Mouse (Mus musculus) stomach, postnatal 0 days (tissue): ENCODE measurements around the gene Pepd. TPM values are rescaled to one million over a fixed set of nuclear protein-coding genes. Genes with fewer than 3 reads are reported as not detected.

Experiments
- ATAC-seq: fragments of 200-750 bp; cut with Nextera tagmentation; 2 replicates; pipeline ENCODE4 v1.8.0; 2017; ENCODE audit not compliant: low FRiP score, low TSS enrichment
- DNase-seq: peaks from one replicate; pipeline ENCODE4 v3.0.0-alpha.2; 2016; ENCODE audit warnings: low spot score
- H3K27ac ChIP-seq: fragments of 300-500 bp; sonication (generic); replicated peaks from 2 replicates; pipeline ENCODE4 v1.5.1; 2014; ENCODE audit warnings: mild to moderate bottlenecking, control low read depth
- H3K27me3 ChIP-seq: fragments of 300-500 bp; sonication (generic); 2 replicates; pipeline ENCODE4 v1.6.1; 2014; ENCODE audit warnings: low read length; ENCODE audit not compliant: control insufficient read depth, insufficient read depth
- H3K36me3 ChIP-seq: fragments of 300-500 bp; sonication (generic); 2 replicates; pipeline ENCODE4 v1.6.1; 2014; ENCODE audit warnings: low read length, mixed read lengths; ENCODE audit not compliant: control insufficient read depth, insufficient read depth
- H3K4me1 ChIP-seq: fragments of 300-500 bp; sonication (generic); replicated peaks from 2 replicates; pipeline ENCODE4 v1.6.1; 2014; ENCODE audit warnings: antibody characterized with exemption; ENCODE audit not compliant: control insufficient read depth, insufficient read depth
- H3K4me2 ChIP-seq: fragments of 300-500 bp; sonication (generic); replicated peaks from 2 replicates; pipeline ENCODE4 v1.6.1; 2014; ENCODE audit warnings: low read depth, mild to moderate bottlenecking, control low read depth, moderate library complexity
- H3K4me3 ChIP-seq: fragments of 300-500 bp; sonication (generic); 2 replicates; pipeline ENCODE4 v1.5.1; 2014; ENCODE audit warnings: low read depth, low read length, control low read depth
- H3K9ac ChIP-seq: fragments of 300-500 bp; sonication (generic); 2 replicates; pipeline ENCODE4 v1.6.1; 2014; ENCODE audit warnings: mild to moderate bottlenecking, low read length, control low read depth, mixed read lengths
- H3K9me3 ChIP-seq: fragments of 300-500 bp; sonication (generic); 2 replicates; pipeline ENCODE4 v1.6.1; 2016; ENCODE audit warnings: low read length; ENCODE audit not compliant: control insufficient read depth
- CTCF ChIP-seq: IDR thresholded peaks from 2 replicates; pipeline ENCODE4 v1.5.1; 2016; ENCODE audit warnings: antibody characterized with exemption, low read depth, mild to moderate bottlenecking, moderate library complexity
- EP300 ChIP-seq: optimal IDR thresholded peaks from 2 replicates; pipeline ENCODE3; 2016; ENCODE audit warnings: antibody characterized with exemption
- WGBS: fragments of 180-500 bp; shearing (Covaris S2); extraction: QIAGEN DNeasy Blood & Tissue Kit; methylation state at CpG from one replicate; pipeline ENCODE4 v1.1.7; 2014; 5-methylcytosine and 5-hydroxymethylcytosine counted together
- polyA plus RNA-seq: library from polyadenylated mRNA; unstranded; fragments of >200 nt; fragmentation: Nextera tagmentation; extraction: Ambion mirVana; gene quantifications from 2 replicates; pipeline ENCODE4 v1.2.1, GENCODE M21; 2015

Pepd gene
- polyA plus RNA-seq, 1 experiment from 2014 or later = 48.7 TPM

- no peaks in the 10 kb centered on the region for H3K36me3 ChIP-seq
- ATAC-seq (no peak), DNase-seq (no peak)
- 72% methylated on average over 12 of the region's 12 CpGs for WGBS
- H3K9me3 ChIP-seq = no peaks in the 10 kb centered on the region
- no peaks in the 10 kb centered on the region for H3K4me1 ChIP-seq
- no peak overlapping the region for H3K4me3 ChIP-seq
- H3K27ac ChIP-seq = no peak overlapping the region
- no peak for TF ChIP-seq EP300
- H3K4me2 ChIP-seq = no peak overlapping the region
- H3K9ac ChIP-seq = no peak overlapping the region
- no peaks in the 10 kb centered on the region for H3K27me3 ChIP-seq
Observed at GRCm38 (mm10) chr7:34888891-34889290, 23.3 kb upstream of the Pepd start.

- WGBS = 100% methylated on average over 1 of the region's 1 CpGs
- H3K27ac ChIP-seq = no peak overlapping the region
- DNase-seq = no peak
- ATAC-seq = no peak
- H3K9me3 ChIP-seq = no peaks in the 10 kb centered on the region
- H3K27me3 ChIP-seq = no peaks in the 10 kb centered on the region
- H3K4me2 ChIP-seq = no peak overlapping the region
- H3K36me3 ChIP-seq = no peaks in the 10 kb centered on the region
- TF ChIP-seq CTCF (0 out of 2 replicates have a peak, but pooled peaks have one; percentile 12), EP300 (no peak)
- H3K4me1 ChIP-seq = no peaks in the 10 kb centered on the region
- H3K4me3 ChIP-seq = no peak overlapping the region
- H3K9ac ChIP-seq = no peak overlapping the region
Observed at GRCm38 (mm10) chr7:34892845-34893244, 19.3 kb upstream of the Pepd start.

DNA sequence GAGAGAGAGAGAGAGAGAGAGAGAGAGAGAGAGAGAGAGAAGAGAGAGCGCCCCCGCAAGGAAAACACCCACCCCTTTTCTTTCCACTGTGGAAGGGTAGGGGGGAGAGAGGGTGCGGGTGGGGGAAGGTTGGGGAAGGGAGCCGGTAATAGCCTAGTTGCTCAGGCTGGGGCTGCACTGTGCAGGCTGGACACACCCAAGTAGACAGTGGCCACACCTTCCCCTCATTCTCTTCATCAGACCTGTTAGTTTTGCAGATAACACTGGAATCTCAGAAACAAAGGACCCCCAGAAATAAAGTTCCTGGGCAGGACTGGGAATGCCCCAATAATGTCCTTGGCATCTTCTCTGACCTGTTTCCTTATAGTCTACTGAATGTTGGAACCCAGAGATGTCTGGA, 15.7 kb upstream of the Pepd start:
- H3K36me3 ChIP-seq = no peaks in the 10 kb centered on the region
- no peaks in the 10 kb centered on the region for H3K4me1 ChIP-seq
- H3K4me3 ChIP-seq = no peak overlapping the region
- H3K4me2 ChIP-seq = no peak overlapping the region
- H3K27ac ChIP-seq = no peak overlapping the region
- ATAC-seq (no peak), DNase-seq (no peak)
- TF ChIP-seq CTCF = no peak
- no peak for TF ChIP-seq EP300
- H3K9ac ChIP-seq = no peak overlapping the region
- WGBS = 50% methylated on average over 4 of the region's 4 CpGs
- H3K9me3 ChIP-seq = no peaks in the 10 kb centered on the region
- no peaks in the 10 kb centered on the region for H3K27me3 ChIP-seq

GRCm38 (mm10) chr7:34897058-34897457, 15.1 kb upstream of the Pepd start:
- no peak for ATAC-seq
- Histone ChIP-seq H3K4me2 (no peak overlapping the region), H3K27me3 (no peaks in the 10 kb centered on the region), H3K9ac (no peak overlapping the region), H3K36me3 (no peaks in the 10 kb centered on the region), H3K9me3 (no peaks in the 10 kb centered on the region), H3K4me1 (no peaks in the 10 kb centered on the region), H3K4me3 (no peak overlapping the region), H3K27ac (no peak overlapping the region)
- WGBS = 6% methylated on average over 1 of the region's 1 CpGs
- no peak for DNase-seq
- no peak for TF ChIP-seq EP300
- no peak for TF ChIP-seq CTCF

DNA sequence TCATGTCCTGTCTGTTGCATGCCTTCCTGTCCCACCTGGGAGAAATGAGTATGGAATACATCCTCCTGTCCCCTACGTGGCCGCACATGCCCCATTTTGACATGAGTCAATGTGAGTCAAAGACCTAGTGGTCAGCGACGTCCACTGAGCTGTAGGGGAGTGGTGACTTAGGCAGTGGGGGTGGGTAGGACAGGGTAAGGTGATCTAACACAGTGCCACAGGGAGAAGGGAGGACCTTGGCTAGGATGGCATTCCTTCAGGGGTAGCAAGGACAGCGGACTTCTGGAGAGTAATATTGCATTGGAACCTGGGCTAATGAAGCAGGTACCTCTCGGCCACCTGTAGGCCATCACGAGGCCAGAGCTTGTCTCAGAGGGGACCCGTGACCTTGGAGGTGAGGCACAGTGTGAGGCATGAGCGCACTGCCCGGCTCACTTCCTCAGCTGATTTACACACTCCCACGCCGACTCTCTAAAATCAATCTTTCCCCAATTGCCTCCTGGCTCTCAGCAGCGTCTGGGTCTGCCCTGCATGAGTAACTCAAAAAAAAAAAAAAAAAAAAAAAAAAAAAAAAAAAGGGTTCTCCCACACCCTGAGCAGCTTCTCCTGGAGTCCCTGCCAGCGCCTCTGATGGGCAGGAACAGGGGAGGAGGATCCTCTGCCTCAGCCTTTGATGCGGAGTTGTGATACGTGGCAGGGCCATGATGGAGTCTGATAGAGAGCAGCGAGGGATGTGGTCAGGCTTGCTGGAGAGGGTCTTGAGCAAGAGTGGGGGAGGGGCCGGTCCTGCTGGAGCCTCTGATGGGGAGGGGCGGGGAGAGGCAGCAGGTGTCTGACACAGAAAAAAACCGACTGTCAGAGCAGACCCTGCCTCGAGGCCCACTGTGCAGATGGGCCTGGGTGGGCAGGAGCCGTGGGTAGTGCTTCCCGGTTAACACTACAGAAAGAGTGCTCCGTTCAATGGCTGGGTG, 1.8 kb upstream of the Pepd start:
- ATAC-seq = no peak
- no peaks in the 10 kb centered on the region for H3K27me3 ChIP-seq
- no peaks in the 10 kb centered on the region for H3K9me3 ChIP-seq
- H3K4me3 ChIP-seq = no peak overlapping the region
- TF ChIP-seq CTCF (no peak), EP300 (no peak)
- H3K4me1 ChIP-seq = no peaks in the 10 kb centered on the region; the same call in 1 of the 2 replicates
- whole genome bisulfite sequencing = 21% methylated on average over 24 of the region's 24 CpGs
- H3K4me2 ChIP-seq = 0 out of 2 replicates have a peak overlapping the region, but pooled peaks have one; percentile 20
- DNase-seq = peak; percentile 29
- H3K36me3 ChIP-seq = no peaks in the 10 kb centered on the region
- 0 out of 2 replicates have a peak overlapping the region, but pooled peaks have one; percentile 30 for H3K27ac ChIP-seq
- no peak overlapping the region for H3K9ac ChIP-seq

DNA sequence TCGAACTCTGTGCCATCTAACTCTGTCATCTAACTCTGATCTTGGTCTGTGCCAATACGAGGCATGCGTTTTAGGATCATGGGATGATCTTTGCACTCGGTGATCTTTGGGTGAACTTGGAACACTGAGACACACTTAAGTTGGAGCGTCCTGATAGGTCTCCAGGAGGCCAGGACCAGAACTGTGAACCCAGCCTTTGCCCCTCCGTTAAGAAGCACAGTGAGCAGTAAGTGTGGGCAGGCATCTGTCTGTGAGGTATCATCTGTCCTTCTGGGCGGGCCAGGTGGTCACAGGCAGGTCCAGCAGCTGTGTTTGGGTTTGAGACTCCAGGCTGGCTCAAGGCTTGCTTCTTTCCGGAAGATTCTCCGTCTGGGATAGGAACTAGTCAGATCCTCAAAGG, 1.8 kb downstream of the Pepd start:
- no peak overlapping the region for H3K27ac ChIP-seq
- no peak for TF ChIP-seq CTCF
- DNase-seq (no peak), ATAC-seq (no peak)
- no peak overlapping the region for H3K4me2 ChIP-seq
- H3K27me3 ChIP-seq = no peaks in the 10 kb centered on the region
- WGBS = 89% methylated on average over 9 of the region's 9 CpGs
- H3K9me3 ChIP-seq = no peaks in the 10 kb centered on the region
- no peak overlapping the region for H3K9ac ChIP-seq
- no peaks in the 10 kb centered on the region for H3K36me3 ChIP-seq
- H3K4me1 ChIP-seq = no peaks in the 10 kb centered on the region; the same call in 1 of the 2 replicates
- no peak overlapping the region for H3K4me3 ChIP-seq
